Mouse (Mus musculus): ENCODE results near the gene Gm4881.

The Gm4881 gene

DNA sequence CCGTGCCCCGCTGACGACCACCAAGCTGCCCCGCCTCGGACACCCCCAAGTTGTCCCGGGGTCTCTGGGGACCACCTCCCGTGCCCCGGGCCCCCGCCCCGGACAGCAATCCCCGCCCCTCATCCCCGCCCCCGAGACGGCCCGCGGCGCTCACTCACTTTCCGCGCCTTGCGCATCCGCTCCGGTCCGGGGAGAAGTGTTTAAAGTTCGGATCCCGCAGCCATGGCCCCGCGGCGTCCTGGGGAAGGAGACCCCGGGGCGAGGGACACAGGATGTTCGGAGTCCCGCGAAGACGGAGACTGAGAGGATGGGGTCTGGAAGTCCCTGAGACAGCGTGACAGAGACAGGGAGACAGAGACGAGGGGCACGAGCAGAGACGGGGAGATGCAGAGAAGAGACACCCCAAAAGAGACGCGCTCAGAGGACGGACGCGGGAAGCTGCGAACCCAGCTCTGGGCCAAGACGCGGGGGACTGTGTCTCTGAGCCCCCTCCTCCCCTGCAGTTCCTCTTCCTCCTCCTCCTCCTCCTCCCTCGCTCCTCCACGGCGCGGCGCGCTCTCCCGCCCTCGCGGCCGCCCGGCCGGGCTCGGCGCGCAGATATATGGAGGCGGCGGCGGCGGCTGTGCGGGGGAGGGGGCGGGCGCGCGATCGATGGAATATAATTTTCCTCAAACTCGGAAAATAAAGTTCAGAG is at the start of gene Gm4881:
Gene Gm4881, minus strand, starts transcription at position 238 of the 694 bp plus-strand sequence.
- DNase-seq (ENCODE audit: extremely low read depth, low read depth) = no peak

DNA sequence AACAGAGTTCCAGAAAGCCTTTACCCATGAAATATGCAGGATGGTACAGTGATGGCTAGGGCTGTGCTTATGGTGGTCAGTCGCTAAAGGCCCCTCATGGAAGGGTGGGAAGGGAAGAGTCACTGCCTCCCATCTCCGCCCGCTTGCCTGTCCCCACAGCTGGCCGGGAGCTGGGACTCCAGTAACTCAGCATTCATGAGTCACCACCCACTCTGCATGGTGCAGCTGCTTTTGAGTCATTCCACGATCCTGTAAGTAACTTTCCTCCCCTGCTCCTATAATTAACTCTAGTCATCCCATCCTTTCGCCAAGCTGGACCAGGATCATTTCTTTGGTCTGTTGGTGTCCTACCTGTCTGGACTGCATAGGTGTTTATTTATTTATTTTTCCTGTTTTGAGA is 48.8 kb upstream of the Gm4881 start:
- no peak for DNase-seq (ENCODE audit: extremely low read depth, low read depth)

DNA sequence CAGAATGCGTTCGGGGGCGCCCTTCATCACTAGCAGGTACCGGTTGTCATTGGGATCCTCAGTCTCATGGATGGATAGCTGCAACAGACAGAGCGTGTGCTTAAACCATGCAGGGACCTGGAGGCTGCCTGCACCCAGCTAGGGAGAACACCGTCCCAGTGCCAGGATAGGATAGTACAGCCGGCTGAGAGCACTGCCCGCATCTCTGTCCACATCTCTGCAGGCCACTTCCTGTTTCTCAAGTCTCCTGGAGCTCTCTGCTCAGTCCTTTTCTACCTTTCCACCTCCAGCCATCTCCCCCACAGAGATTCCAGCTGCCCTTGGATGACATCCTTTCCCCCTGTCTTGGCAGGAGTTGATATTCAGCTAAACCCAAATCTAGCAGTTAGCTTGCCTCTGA is 46.2 kb upstream of the Gm4881 start:
- no peak for DNase-seq (ENCODE audit: extremely low read depth, low read depth)

DNA sequence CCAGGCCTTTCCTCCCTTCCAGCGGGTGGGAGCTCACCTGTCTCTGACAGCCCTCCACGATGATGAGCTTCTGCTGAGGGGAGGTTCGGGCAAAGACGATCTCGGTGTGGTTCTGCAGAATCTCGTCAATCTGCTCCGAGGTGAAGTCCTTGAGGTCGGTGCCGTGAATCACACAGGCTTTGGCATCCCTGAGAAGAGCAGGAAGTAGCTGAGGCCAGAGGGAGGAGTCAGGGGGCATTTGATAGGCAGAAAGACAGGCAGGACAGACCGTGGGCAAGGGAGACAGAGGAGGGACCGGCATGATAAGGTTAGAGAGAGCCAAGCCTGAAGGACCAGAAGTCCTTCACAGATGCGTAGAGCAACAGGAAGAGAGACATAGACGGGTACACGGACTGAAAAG is 43.6 kb upstream of the Gm4881 start:
- DNase-seq (ENCODE audit: extremely low read depth, low read depth) = no peak

DNA sequence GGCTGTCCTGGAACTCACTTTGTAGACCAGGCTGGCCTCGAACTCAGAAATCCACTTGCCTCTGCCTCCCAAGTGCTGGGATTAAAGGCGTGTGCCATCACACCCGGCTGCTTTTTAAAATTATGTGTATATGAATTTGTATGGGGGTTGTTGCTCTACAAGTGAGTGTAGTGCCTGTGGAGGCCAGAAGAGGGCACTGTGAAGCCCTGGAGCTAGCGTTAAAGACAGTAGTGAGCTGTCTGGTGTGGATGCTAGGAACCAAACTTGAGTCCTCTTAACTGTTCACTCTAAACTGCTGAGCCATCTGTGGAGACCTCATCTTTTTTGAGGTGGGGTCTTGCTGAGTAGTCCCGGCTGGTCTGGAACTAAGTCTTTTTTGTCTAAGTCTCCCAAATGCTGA is 41.5 kb upstream of the Gm4881 start:
- no peak for DNase-seq (ENCODE audit: extremely low read depth, low read depth)

DNA sequence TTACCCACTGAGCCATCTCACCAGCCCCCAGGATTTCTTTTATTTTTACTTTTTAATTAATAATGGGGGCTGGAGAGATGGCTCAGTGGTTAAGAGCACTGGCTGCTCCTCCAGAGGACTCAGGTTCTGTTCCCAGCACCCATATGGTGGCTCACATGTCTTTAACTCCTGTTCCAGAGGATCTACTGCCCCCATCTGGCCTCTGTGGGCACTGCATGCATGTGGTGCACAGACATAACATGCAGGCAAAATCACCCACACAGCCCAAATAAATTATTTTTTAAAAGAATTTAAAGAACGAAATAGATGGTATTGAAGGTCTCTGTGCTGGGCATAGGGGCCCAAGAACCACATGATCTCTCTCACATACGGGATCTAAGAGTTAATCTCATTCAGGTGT is 40.0 kb upstream of the Gm4881 start:
- DNase-seq (ENCODE audit: extremely low read depth, low read depth) = no peak

DNA sequence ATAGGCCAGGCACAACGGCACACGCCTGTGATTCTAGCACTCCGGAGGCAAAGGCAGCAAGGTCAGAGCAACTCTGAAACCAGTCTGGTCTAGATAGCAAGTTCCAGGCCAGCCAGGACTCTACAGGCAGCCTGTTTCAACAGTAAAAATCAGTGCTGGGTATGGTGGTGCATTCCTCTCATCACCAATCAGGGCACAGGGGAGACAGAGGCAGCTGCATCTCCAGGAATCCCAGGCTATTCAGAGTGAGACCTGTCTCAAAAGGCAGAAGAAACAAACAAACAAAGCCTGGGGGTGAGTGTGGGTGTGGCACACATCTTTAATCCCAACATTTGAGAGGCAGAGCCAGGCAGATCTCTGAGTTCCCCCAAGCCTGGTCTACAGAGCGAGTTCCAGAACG is 39.1 kb upstream of the Gm4881 start:
- no peak for DNase-seq (ENCODE audit: extremely low read depth, low read depth)

DNA sequence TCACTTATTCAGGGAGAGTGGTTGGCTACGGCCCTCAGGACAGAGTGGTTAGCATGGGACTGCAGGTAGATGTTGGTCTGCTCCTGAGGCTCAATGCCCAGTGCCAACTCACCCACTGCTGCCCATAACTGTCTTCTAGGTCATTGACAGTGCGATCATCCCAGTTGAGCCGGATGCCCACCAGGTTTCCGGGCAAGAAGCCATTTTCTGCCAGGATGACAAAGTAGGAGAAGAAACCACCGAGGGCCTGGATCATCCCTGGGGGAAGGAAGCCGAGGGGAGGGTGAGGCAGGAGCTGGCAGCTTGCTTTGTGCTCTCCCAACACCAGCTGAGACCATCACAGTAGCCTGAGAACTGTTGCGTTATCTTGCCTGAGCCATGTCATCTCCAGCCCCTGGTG is 36.1 kb upstream of the Gm4881 start:
- no peak for DNase-seq (ENCODE audit: extremely low read depth, low read depth)

DNA sequence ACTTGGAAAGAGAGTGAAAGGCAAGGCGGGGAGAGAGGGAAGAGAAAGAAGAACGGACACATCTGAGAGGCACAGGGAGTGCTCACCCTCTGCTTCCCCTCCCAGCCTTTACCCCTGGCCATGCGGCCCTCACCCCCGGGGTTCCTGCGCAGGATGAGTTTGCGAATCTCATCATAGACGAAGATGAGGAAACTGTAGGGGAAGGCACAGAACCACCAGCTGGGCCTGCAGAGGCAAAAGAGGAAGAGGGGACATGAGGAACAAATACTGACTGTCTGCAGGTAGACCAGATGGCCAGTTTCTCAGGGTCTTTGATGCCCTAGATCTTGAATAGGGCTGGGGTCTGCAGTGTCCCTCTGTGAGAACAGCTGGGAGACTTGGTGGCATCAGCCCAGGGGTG is 34.5 kb upstream of the Gm4881 start:
- peak; percentile 74 for DNase-seq (ENCODE audit: extremely low read depth, low read depth)

DNA sequence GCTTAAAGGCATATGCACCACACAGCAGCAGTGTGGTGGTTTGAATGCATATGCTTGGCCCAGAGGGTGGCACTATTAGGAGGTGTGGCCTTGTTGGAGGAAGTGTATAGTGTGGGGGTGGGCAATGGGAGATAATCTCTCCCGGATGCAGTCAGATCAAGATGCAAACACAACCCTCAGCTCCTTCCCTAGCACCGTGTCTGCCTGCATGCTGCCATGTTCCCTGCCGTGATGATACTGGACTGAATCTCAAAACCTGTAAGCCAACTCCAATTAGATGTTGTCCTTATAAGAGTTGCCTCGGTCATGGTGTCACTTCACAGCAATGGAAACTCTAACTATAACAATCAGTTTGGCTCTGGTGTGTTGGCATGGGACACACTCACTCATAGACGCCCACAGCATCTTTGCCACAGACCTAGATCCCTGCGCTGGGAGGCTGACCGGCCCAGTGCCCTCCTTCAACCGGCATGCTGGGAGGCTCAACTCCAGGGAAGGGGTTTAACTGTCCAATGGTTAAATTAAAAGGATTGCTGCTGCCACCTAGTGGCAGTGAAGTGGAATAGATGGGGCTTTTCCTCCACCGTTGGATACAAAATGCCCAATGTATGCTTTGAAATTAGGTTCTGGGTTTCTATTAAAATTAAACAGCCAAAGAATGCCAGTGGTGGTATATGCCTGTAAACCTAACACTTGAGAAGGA is 30.8 kb upstream of the Gm4881 start:
- DNase-seq (ENCODE audit: extremely low read depth, low read depth) = peak; percentile 84

DNA sequence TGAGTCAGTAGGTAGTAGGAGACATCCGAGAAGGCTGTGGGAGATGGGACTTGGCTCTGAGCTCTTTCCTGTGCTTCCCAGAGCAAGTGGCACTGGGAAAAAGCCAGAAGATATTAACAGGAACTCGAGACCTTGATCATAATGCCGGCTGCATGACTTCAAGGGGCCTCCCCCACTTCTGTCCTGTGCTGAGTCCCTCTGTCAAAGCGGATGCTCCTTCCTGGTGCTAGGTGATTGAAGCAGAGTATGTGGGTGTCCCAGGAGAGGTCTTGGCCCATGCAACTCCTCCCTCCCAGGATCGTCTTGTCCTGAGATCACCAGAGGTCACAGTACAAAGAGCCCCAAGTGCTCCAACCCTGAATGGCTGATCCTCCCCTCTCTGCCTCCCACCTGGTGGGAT is 29.6 kb upstream of the Gm4881 start:
- no peak for DNase-seq (ENCODE audit: extremely low read depth, low read depth)

DNA sequence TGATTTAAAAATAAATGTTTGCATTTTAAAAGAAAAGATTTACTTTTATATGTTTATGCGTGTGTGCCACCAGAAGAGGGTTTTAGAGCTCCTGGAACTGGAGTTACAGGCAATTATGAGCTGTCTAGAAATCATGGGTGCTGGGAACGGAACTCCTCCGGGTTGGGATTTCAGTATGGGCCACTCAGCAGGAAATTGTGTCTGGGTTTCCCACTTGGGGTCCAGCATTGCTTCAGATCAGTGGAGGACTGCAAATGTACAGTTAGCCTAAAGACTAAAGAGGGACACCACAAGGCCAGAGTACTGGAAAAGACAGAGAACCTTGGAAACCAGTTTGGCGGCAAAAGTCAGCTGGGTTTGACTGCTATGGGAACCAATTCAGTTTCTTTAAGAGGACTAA is 28.9 kb upstream of the Gm4881 start:
- no peak for DNase-seq (ENCODE audit: extremely low read depth, low read depth)

DNA sequence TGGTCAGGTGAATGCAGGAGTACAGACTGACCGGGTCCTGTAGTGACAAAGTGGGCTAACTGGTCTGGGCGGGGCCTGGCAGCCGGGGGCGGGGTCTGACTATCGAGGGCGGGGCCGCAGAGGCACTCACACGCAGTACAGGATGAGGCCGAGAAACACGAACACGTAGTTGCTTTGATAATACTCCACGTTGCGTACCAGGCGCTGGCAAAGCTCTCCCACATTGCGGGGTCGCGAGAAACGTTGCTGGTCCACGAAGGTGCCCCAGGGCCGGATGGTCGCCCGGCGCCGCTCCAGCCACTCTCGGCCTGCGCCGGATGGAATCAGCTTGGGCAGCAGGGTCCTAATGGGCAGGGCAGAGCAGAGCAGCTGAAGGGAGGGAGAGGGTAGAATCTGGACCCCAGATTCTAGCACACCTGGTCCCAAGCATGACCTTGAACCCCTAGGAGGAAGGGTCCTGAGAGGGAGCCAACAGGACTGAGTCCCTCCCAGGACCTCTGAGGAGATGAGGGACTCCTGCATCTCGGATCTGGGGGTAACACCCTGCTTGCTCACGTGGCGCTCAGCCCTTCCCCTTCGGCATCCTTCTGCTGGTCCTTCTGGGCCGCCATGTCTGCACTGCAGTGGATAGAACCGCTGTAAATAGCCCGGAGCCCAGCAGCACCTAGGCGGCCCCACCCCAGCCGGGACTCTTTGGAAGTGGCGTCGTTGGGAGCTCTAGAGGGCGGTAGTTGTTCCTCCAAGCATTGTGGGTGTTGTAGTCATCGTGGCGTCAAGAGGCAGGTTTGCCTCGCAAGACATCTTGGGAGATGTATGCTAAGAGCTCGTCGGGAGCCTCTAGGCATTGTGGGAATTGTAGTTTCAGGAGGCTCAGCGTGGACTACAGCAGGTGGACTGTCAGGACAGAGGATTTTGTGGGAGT is 27.9 kb upstream of the Gm4881 start, which contains the start of gene Rabac1:
Gene Rabac1, minus strand, starts transcription at position 783 of the 922 bp plus-strand sequence.
- DNase-seq (ENCODE audit: extremely low read depth, low read depth) = peak; percentile 96

DNA sequence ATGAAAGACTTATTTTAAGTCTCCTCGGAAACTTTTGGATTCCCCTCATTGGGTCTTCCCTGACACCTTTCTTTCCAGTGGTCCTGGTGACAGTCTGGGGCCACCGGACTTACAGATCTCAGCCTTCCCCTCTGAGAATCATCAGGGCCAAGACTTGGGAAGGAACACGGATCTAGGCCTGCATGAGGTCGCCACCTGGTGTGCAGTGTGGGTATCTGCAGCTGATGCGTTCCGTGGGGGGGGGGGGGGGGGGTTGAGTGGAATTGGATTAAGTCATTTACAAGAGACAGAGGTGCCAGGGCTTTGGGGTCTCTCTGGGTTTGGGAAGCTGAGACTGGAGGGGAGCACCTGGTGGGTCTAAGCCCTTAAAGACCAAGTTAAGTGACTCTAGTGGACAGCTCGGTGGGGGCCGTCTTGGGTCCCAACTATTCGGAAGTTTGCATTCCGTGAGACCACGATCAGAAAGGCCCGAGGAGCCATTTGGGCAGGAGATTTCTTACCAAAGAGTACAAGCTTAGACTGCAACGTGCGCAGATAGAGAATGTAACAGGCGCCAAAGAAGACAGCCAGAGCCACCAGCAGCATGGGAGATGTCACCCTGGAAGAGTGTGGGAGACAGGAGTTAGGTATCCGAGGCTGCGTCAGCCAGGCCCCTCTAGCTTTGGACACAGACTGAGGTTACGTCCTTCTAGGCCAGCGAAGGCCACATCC is 27.1 kb upstream of the Gm4881 start:
- DNase-seq (ENCODE audit: extremely low read depth, low read depth) = no peak

DNA sequence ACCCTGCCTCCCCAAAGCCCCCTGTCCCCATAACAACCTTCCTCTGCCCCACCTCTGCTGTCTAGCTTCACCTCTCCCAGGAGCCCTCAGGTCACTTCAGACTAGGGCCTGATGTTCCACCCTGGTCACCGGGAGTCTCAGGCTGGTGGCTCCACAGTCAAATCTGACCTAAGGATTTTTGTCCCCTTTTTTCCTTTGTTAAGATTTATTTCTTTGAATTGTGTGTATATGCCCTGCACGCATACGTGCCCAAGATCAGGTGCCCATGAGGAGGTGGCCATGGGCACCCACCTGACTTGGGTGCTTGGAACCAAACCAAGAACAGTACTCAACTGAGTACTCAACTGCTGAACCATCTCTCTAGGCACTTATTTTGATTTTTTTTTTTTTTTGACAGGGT is 26.0 kb upstream of the Gm4881 start:
- DNase-seq (ENCODE audit: extremely low read depth, low read depth) = no peak

DNA sequence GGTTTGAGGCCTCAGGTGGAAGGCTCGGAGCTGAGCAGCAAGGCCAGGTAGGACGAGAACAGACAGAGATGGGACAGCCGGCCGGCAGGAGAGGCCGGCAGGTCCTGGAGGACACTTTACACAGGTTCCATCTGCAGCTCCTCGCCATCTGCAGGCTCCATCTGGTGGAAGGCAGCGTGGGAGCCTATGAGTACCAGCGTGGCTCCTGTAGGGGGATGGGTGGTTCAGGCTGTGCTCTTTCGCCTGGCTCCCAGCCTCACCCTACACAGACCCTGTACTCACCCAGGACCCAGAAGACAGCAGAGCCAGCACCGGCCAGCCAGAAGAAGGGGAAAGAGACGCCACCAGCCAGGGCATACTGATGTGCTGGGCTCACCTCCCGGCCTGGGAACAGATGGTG is 25.5 kb upstream of the Gm4881 start:
- DNase-seq (ENCODE audit: extremely low read depth, low read depth) = no peak

DNA sequence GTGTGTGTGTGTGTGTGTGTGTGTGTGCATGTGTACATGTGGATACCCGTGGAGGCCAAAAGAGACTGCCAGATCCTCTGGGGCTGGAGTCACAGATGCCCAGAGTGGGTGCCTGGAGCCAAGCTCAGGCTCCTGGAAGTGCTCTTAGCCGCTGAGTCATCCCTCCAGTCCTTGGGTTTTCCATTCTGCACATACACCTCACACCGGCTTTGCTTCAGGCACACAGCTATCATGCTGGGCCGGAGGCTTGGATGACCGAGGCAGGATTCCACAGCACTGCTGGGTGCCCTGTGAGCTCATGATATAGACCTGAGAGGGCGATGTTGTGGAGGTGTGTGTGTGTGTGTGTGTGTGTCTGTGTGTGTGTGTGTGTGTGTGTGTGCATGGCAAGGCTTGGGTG is 24.2 kb upstream of the Gm4881 start:
- DNase-seq (ENCODE audit: extremely low read depth, low read depth) = no peak

DNA sequence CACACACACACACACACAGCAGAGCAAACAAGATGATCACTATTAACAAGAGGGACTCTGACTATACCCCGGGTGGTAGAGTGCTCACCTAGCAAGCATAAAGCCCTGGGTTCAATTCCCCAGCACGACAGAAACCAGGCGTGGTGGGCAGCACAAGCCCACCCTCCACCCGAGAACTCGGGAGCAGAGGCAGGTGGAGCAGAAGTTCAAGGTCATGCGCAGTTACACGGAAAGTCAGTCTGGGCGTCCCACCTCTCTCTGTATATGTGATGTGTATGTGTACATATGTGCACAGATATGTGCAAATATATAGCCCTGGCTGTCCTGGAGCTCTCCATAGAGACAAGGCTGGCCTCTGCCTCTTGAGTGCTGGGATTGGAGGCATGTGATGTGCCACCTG is 23.7 kb upstream of the Gm4881 start:
- no peak for DNase-seq (ENCODE audit: extremely low read depth, low read depth)

DNA sequence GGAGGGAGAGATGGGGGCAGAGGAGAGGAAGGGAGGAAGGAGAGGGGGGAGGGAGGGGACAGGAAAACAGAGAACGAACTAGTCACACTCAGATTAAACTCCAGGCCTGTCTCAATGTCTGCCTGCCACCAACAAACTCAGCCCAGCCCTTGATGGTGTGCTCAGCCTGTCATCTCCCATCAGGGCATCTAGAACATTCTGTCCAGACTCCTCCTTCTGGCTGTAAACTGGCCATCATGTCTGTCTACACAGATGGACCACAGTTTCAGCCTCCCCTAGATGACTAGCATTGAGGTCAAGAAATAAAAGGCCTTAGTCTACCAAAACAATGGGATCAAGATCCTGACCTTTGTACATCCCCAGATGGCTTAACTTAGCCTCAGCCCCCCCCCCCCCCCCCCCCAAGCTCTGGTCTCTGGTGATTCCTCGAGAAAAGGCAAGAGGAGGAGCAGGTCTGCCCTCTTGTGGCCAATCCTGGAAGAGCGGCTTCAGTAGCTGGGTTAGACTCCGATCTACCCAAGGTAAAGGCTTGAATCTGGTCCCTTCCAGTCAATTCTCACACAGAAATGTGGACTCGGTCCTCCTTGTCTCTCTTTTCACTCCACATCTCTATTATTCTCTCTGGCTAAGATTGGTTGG is 20.7 kb upstream of the Gm4881 start:
- no peak for DNase-seq (ENCODE audit: extremely low read depth, low read depth)

DNA sequence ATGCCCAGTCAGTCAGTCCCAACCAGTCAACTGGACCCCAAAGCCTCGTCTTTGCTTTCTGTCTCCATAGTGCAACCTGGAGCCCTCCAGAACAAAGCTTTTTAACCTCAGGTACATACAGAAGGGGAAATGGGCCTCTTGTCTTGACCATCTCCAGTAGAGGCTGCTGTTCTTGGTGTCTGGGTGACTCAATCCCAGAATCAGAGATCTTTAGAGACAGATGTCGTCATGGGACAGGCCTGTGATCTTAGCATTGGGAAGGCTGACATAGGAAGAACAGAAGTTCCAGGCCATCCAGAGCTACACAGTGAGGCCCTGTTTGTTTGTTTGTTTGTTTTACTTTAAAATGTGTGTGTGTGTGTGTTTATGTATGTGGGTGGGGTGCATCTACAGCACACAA is 20.0 kb upstream of the Gm4881 start:
- no peak for DNase-seq (ENCODE audit: extremely low read depth, low read depth)

DNA sequence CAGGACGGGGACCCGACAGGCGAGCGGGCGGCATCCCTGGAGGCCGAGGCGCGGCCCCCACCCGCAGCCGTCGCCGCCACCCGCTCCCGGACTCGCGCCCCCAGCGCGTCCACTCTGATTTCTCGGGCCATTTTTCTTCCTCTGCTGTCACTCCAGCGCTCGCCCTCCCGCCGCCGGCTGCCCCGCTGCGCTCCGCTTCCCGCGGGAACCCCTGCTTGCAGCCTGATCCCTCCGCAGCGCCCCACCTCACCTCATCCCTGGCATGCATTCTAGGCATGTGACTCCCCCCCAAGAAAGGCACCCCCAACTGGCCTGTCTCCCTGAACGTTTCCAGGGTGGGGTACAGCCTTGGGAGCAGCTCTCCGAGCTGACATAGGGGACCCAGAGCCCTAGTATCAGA is 10.9 kb upstream of the Gm4881 start:
- no peak for DNase-seq (ENCODE audit: extremely low read depth, low read depth)

Measured in MEL-GATA-1-ER (cell line).